Mouse (Mus musculus): Measurements from ENCODE around the gene Ctbp1.

Gene Ctbp1

DNA sequence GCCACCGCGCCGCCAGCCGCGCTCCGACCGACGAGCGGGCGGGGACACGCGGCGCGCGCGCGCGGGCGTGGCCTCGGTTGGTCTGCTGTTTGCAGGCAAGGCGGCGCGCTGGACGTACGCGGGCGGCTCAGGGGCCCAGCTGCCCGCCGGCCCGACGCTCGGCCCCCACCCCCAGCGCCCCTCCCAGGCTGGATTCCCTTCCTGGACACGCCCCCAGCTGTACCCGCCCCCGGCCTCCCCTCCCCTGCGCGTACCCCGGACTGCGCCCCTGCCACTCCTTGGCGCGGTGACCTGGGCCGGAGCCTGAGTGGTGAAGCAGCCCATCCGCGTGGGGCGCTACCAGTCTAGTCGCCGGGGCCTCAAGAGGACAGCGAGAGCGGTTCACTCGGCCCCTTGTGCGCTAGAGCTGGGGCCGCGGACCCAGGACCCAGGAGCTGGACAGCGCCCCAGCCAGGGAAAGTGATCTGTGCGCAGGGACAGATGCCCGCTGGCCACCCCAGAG, at the start of gene Ctbp1:
Ctbp1 (minus strand) TSS at position 42 of the 502 bp plus-strand sequence.
- in situ Hi-C loops (cut with MboI, MseI) = loop anchor here (5.0 to 10.0 kb wide), 3 partner anchors 102 to 560 kb away; partner anchors contain the start of gene Uvssa

DNA sequence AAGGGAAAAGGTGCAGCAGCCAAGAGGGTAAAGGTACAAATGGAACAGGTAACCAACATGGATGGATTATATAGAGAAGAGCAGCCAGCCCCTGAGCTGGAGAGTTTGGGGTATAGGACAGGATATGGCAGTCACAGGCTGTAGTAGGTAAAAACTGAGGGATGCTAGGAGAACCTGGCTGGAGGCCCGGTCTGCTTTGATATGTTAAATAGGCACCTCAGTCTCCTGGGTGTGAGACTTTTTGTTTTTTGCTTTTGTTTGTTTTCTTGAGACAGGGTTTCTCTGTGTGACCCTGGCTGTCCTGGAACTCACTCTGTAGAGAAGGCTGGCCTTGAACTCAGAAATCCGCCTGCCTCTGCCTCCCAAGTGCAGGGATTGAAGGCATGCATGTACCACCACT, 49.7 kb upstream of the Ctbp1 start:
- in situ Hi-C loops (cut with MboI, MseI) = no loop called here

GRCm38 (mm10) chr5:33312192-33312591, 37.4 kb upstream of the Ctbp1 start:
- in situ Hi-C loops (cut with MboI, MseI) = no loop called here

GRCm38 (mm10) chr5:33310704-33311462, 36.1 kb upstream of the Ctbp1 start:
- in situ Hi-C loops (cut with MboI, MseI) = no loop called here

DNA sequence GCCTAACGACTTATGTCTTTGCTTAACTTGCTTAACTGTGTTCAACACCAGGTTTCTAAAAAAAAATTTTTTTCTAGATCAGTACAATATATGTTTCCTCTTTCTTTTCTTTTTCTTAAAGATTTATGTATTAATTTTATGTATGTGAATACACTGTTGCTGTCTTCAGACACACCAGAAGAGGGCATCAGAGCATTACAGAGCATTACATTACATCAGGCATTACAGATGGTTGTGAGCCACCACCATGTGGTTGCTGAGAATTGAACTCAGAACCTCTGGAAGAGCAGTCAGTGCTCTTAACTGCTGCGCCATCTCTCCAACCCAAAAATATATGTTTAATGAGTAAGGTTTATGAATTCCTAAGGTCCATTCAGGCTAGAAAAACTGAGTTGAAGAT, 27.0 kb upstream of the Ctbp1 start:
- in situ Hi-C loops (cut with MboI, MseI) = no loop called here

- in situ Hi-C loops (cut with MboI, MseI) = no loop called here
Measured at GRCm38 (mm10) chr5:33297164-33297563, 22.4 kb upstream of the Ctbp1 start.

- in situ Hi-C loops (cut with MboI, MseI) = no loop called here
Measured at GRCm38 (mm10) chr5:33293796-33294430, 19.1 kb upstream of the Ctbp1 start.

DNA sequence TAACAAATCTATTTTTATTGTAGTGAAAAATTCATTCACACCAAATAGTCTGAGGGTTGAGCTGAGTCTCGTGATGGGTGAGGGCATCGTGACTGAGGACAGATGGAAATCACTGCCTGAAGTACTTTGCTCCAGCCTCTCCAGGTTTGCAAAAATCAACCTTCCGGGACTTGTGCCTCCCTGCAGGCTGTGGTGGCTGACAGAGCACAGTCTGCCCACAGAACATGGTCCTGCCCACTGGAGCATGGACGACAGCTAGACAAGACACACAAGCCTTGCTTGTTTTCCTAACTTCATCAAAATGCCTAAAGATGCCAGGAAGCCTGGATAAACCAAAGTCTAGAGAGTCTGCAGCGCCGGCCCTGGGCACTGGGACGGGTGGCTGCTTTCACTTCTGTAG, 9.2 kb upstream of the Ctbp1 start:
- in situ Hi-C loops (cut with MboI, MseI) = no loop called here

DNA sequence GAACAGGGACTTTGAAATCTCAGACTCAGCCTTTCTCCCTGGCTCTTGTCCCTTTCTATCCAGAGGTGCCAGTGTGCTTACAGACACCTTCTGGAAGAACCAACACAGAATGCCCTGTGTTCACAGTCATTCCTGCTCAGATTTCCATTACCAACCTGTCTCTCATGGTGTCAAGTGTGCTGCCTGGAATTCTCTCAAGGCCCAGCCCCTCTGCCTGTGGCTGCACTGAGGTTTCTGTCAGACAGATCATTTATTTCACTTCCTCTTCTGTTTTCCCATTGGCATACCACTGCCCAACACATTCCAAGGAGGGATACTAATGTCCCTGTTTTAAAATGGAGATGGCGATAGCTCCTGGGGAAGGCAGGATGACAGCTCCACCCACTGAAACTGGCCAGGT, 6.6 kb upstream of the Ctbp1 start:
- in situ Hi-C loops (cut with MboI, MseI) = no loop called here

- in situ Hi-C loops (cut with MboI, MseI) = loop anchor here (5.0 to 10.0 kb wide), 2 partner anchors 257 to 564 kb away; no protein-coding TSS in a partner anchor
Measured at GRCm38 (mm10) chr5:33278950-33279349, 4.2 kb upstream of the Ctbp1 start.

DNA sequence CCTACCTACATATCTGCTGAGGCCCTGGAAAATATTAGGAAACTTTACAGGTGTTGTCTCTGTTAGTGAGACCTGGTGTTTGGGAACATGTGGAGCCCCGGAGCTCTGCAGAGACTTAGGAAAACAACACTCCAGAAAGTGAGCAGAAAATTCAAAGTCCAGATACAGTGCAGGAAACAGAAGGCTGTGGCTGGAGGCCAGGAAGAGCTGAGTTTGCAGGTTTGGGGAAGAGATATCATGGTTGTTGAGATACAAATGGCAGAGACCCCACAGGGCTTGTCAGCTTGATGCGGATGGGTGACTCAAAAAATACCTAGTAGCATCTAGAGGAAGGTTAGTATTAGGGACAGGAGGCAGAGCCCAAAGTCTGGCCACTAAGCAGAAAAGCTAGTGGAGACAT, 2.5 kb upstream of the Ctbp1 start:
- in situ Hi-C loops (cut with MboI, MseI) = loop anchor here (5.0 to 10.0 kb wide), 2 partner anchors 255 to 562 kb away; no protein-coding TSS in a partner anchor

GRCm38 (mm10) chr5:33275754-33276153, 960 bp upstream of the Ctbp1 start:
- in situ Hi-C loops (cut with MboI, MseI) = loop anchor here (5.0 to 10.0 kb wide), 2 partner anchors 253 to 561 kb away; no protein-coding TSS in a partner anchor

DNA sequence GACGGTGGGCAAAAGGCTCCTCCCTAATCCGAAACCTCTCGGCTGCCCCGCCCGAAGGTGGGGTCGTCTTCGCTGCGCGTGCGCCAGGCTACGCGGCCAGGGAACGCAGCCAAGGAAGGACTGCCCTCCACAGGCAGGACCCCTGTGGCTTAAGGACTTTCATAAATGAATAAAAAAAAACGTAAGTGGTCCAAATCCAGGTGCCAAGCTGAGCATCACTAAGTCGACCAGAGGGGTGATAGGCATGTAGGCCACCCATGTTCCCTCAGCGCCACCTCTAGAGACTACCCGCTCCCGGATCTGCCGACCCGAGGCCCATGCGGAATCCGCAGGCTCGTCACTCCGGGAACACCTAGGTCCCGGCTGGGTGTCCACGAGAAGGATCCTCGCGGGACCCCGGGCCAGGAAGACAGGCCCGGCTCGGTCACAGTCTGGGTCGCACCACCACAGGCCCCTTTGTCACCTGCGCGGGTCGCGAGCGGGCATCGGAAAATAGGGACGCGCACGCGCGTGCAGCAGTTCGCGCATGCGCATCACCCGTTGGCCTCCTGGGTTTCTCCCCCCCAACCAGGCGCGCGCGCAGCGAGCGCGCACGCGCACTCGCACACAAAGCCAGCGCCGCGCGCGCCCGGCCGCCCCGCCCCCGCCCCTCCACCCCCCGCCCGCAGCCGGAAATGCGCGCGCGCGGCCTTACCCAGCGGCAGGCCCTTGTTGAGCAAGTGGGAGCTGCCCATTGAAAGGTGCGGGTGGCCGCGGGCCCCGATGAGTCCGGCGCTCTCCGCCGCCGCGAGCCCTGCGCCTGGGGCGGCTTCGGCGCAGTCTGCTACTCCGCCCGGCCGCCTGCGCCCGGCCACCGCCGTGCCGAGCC, 475 bp downstream of the Ctbp1 start:
- in situ Hi-C loops (cut with MboI, MseI) = loop anchor here (5.0 to 10.0 kb wide), 2 partner anchors 103 to 560 kb away; partner anchors contain the start of gene Uvssa

GRCm38 (mm10) chr5:33273777-33274084, 1.1 kb downstream of the Ctbp1 start:
- in situ Hi-C loops (cut with MboI, MseI) = loop anchor here (5.0 to 10.0 kb wide), 2 partner anchors 104 to 559 kb away; partner anchors contain the start of gene Uvssa

- in situ Hi-C loops (cut with MboI, MseI) = loop anchor here (5.0 to 10.0 kb wide), 2 partner anchors 104 to 558 kb away; partner anchors contain the start of gene Uvssa
Measured at GRCm38 (mm10) chr5:33272845-33273776, 1.7 kb downstream of the Ctbp1 start.

GRCm38 (mm10) chr5:33272146-33272545, 2.6 kb downstream of the Ctbp1 start:
- in situ Hi-C loops (cut with MboI, MseI) = loop anchor here (5.0 to 10.0 kb wide), 2 partner anchors 105 to 557 kb away; partner anchors contain the start of gene Uvssa

DNA sequence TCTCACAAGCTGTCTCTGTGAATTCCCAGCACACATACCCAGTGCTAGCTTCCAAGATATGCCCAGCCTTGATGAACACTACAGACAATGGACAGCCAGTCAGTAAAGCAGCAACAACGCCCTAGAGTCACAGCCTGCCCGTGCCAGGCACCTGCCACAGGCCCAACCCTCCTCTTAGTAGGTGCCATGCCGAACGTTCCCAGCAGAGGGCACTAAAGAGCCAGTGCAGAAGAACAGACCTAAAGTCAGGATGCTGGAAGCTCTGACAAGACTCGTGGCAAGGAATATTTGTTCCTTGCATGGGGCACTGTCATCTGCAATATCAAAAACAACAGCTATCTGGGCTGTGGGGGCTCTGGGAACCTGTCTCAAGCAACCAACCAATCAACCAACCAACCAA, 4.2 kb downstream of the Ctbp1 start:
- in situ Hi-C loops (cut with MboI, MseI) = loop anchor here (5.0 to 10.0 kb wide), 2 partner anchors 107 to 556 kb away; partner anchors contain the start of gene Uvssa

DNA sequence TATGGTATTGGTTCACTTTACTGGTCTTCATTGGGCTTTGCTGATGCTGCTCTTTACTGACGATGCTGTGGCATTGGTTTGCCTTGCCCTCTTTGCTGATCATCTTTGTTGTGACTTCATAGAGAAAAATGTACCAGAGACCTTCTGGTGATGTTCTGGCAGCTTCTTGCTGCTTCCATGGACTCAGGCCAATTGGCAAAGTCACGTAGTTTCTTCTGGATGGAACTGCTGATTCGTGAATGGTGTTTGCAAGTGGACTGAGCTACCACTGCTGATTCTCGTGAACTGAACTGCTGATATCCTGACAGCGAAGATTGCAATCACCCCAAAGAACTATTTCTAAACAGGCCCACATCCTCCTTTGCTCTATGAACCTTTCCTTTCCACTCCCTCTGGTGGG, 20.4 kb downstream of the Ctbp1 start:
- in situ Hi-C loops (cut with MboI, MseI) = no loop called here

DNA sequence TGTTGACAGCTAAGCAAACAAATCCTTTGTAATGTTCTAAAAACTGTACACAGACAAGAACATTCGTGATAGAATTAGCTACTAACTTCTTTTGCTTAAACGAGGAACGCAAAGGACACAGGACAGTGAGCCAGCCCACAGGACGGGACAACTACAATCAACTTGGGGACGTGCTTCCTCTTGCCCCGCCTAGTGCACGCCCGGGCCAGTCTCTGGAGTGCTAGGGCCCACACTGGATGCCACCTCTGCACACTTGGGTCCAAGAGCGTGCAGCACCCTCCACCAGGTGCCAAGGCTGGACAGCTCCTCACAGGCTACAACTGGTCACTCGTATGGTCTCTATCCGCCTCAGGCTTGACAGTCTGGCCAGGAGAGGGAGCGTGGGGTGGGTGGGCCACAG, 26.6 kb downstream of the Ctbp1 start:
- in situ Hi-C loops (cut with MboI, MseI) = no loop called here

GRCm38 (mm10) chr5:33247387-33247786, 27.4 kb downstream of the Ctbp1 start:
- in situ Hi-C loops (cut with MboI, MseI) = no loop called here
